Mouse (Mus musculus): Measurements from ENCODE around the gene Cldn2.

Cldn2 gene

GRCm38 (mm10) chrX:139808085-139808484 lies 7.5 kb downstream of the Cldn2 start:
- DNase-seq (ENCODE audit: low read depth) = no peak

GRCm38 (mm10) chrX:139808501-139808900 lies 7.9 kb downstream of the Cldn2 start:
- DNase-seq (ENCODE audit: low read depth) = no peak

- peak; percentile 16 for DNase-seq (ENCODE audit: low read depth)
These were observed 12.1 kb downstream of the Cldn2 start for GRCm38 (mm10) chrX:139812636-139813298.

GRCm38 (mm10) chrX:139813299-139814002 lies 12.8 kb downstream of the Cldn2 start:
- peak; percentile 10 for DNase-seq (ENCODE audit: low read depth)

GRCm38 (mm10) chrX:139814018-139814635 lies 13.5 kb downstream of the Cldn2 start:
- DNase-seq (ENCODE audit: low read depth) = peak; percentile 54

- no peak for DNase-seq (ENCODE audit: low read depth)
These were observed 14.6 kb downstream of the Cldn2 start for GRCm38 (mm10) chrX:139815201-139815600.

GRCm38 (mm10) chrX:139825402-139825801 lies 24.8 kb downstream of the Cldn2 start:
- DNase-seq (ENCODE audit: low read depth) = no peak

GRCm38 (mm10) chrX:139826926-139827325 lies 26.3 kb downstream of the Cldn2 start:
- DNase-seq (ENCODE audit: low read depth) = no peak

GRCm38 (mm10) chrX:139828363-139829092 lies 27.9 kb downstream of the Cldn2 start:
- no peak for DNase-seq (ENCODE audit: low read depth)

- DNase-seq (ENCODE audit: low read depth) = peak; percentile 71
These were observed 31.8 kb downstream of the Cldn2 start for GRCm38 (mm10) chrX:139832464-139832863.

GRCm38 (mm10) chrX:139839057-139839456 lies 38.4 kb downstream of the Cldn2 start:
- no peak for DNase-seq (ENCODE audit: low read depth)

GRCm38 (mm10) chrX:139841091-139841490 lies 40.5 kb downstream of the Cldn2 start:
- no peak for DNase-seq (ENCODE audit: low read depth)

- no peak for DNase-seq (ENCODE audit: low read depth)
These were observed 54.2 kb downstream of the Cldn2 start for GRCm38 (mm10) chrX:139854795-139855194.

- DNase-seq (ENCODE audit: low read depth) = no peak
These were observed 58.8 kb downstream of the Cldn2 start for GRCm38 (mm10) chrX:139859402-139859801.
